Mouse (Mus musculus) gastrocnemius, adult 2 months (tissue): ENCODE measurements around the gene Prdm8. TPM values are rescaled to one million over a fixed set of nuclear protein-coding genes. Genes with fewer than 3 reads are reported as not detected.

Source experiments
- DNase-seq: peaks from one replicate; pipeline ENCODE4 v3.0.0; 2022
- H3K27ac ChIP-seq: fragments of 200-600 bp; 2 replicates; pipeline ENCODE4 v1.8.1; 2022; ENCODE audit warnings: mild to moderate bottlenecking
- H3K4me3 ChIP-seq: fragments of 200-600 bp; 2 replicates; pipeline ENCODE4 v1.8.1; 2022; ENCODE audit warnings: mild to moderate bottlenecking, moderate library complexity
- CTCF ChIP-seq: fragments of 200-600 bp; IDR thresholded peaks from 2 replicates; pipeline ENCODE4 v1.8.1; 2022; ENCODE audit warnings: antibody characterized with exemption, mild to moderate bottlenecking, moderate library complexity
- intact Hi-C: fragments of 180-260 bp; cut with DNase I; formaldehyde crosslinking; loops from one replicate; pipeline ENCODE4 v1.15.1; 2025
- long read RNA-seq, 2 experiments: library from polyadenylated mRNA; stranded (forward); transcript quantifications; one replicate each; pipeline ENCODE4 v2.0.0; 2021
- total RNA-seq, 2 experiments: library from RNA; stranded (reverse); gene quantifications; 2 replicates each; pipeline ENCODE4 v1.2.3; 2021

The Prdm8 gene
- 1 to 10 TPM in 1 of 2 experiments, under 1 TPM in 1; 0.73 to 1.4 TPM for total RNA-seq
- long read RNA-seq, experiment 1: 0 reads
- long read RNA-seq, experiment 2, partial matches to known transcripts: 0 of 2 reads
- long read RNA-seq, experiment 2, other reads (novel, unspliced or antisense): 2 of 2 reads

DNA sequence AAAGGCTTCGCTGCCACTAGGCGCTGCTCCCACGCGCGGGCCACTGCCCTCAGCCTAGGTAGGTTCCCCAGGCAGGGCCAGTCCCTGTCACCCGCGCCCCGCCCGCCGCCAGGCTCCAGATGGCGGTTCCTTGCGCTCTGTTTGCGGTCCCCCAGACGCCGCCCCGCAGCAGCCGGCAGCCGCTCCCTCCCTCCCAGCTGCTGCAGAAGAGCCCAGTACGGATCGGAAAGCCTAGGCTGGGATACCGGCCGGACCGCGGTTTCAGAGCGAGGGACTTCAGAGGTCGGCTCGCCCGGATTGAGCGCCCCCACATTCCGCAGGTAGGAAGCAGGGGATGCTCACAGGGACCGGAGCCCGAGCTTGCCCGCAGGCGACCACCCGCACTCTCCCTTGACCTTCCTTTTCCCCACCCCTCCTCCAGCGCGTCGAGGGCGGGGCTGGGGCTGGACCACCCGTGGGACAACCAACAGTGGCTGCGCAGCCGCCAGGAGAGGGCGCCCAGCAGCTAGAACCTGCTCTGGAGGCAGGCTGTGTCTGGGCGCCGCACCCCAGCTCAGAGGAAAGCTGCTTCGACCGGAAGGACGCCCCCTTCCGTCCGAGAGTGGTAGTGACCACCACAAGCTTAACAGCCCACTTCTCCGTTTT is at the start of gene Prdm8:
TSS of gene Prdm8 (plus strand) at position 19 of the 645 bp plus-strand sequence.
- peak within 1 kb of the TSS; percentile 80 for H3K4me3 ChIP-seq
- peak within 1 kb of the TSS; percentile 61 for H3K27ac ChIP-seq
- DNase-seq: peak; percentile 93
- TF ChIP-seq CTCF: peak; percentile 90
- intact Hi-C loops: loop anchor here (5.0 kb wide), 1 partner anchor 160 kb away; the partner anchor contains the start of gene Cfap299

DNA sequence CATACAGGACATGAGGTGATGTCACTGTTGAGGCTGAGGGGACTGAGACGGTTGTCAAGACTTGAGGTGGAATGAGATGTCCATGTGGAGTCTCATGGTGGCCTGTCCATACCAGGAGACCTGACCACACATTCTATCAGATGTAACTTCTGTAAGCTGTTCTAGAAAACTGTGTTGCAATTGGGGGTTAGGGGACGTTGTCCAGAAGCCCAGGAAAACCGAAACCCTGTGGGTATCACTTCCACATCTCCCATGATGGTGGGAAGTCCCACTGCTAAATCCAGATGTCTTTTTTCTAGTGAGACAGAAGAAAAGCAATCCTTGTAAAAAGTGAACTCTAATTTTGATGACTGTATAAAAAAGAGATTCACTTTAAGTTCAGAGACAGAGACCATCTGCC is 39.9 kb upstream of the Prdm8 start:
- H3K4me3 ChIP-seq: no peak overlapping the region
- no peak overlapping the region for H3K27ac ChIP-seq
- intact Hi-C loops: no loop called here
- no peak for DNase-seq
- no peak for TF ChIP-seq CTCF

DNA sequence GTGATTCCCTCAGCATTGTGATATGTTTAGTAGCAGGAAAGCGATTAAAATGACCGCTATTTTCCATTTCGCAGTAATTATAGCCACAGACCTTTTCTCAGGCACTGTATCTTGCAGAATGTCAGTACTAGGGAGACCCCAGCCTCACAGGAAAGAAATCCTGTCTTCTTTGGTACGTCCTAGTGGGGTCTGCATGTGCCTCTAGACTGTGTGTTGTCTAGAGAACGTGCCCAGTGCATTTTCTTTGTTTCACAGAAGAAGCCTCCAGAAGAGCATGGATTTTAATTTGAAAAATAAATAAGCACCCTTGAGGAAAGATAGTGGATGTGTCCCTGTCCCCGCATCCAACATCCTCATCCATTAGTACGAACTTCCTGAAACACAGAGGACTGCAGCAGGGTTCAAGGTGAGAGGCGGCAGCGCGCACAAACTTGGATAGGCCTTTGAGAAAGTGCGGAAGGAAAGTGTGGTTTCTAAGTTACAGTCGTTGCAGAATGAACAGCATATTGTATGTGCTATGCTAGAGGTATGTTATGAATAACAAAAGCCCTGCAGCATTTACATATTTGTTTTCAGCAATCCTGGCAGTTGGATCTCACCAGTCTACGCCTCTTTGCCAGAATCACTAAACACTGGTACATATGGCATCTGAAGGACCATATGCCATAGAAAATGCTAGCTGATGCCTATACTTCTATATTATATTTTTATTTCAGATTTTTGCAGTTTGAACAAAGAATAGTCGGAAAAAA is 28.3 kb upstream of the Prdm8 start:
- H3K27ac ChIP-seq: peak overlapping the region; percentile 51
- DNase-seq: no peak
- H3K4me3 ChIP-seq: peak overlapping the region; percentile 56
- TF ChIP-seq CTCF: no peak
- intact Hi-C loops: no loop called here

DNA sequence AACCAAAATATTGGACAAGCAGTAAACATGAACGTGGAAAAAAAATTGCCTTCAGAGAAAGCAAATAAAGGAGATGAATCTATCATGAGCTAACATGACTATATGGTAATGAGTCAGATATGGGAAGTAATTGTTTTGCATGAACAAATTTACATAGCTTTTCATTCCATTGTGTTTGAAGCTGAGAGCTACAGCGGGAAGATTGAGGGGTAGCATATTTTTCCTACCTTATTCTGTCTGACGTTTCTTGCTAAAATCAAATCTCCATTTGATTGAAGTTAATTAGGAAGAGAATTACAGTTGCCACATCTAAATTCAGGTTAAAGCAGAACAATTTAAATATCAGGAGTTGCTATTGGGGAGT is 27.7 kb upstream of the Prdm8 start:
- no peak overlapping the region for H3K27ac ChIP-seq
- intact Hi-C loops: no loop called here
- DNase-seq: no peak
- no peak overlapping the region for H3K4me3 ChIP-seq
- TF ChIP-seq CTCF: no peak

DNA sequence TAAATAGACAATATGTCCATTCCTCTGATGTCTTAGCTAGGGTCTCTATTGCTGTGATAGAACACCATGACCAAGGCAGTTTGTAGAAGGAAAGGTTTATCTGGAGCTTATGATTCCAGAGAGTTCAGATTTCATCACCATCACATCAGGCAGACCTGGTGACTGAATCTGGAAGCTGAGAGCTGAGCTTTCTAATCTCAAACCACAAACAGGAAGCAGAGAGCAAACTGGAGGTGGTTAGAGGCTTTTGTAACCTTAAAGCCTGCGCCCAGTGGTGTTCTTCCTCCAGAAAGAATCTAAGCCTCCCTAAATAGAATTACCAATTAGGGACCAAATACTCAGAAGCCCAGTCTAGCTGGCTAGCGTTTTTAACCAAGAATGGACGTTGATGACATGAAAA is 20.1 kb upstream of the Prdm8 start:
- no peak overlapping the region for H3K4me3 ChIP-seq
- TF ChIP-seq CTCF: no peak
- no peak for DNase-seq
- intact Hi-C loops: no loop called here
- no peak overlapping the region for H3K27ac ChIP-seq

DNA sequence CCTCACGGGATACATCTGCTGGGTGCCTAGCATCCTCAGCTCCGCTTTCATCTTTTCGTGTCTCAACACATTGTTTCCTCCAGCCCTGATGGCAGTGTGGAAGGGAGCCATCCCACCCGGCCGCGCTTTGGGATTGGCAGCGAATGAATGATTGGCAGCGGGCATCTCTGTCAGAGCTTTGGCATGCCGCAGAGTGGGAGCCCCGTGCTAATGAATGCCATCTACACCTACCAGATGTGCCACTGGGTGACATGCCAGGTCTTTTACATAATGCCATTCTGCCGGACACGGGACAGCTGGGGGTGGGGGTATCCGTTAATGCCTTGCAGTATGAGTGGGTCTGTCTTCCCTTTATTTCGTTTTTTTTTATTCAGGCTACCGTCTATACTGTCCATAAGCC is 882 bp upstream of the Prdm8 start:
- no peak for TF ChIP-seq CTCF
- DNase-seq: no peak
- intact Hi-C loops: loop anchor here (5.0 kb wide), 1 partner anchor 161 kb away; the partner anchor contains the start of gene Cfap299
- Histone ChIP-seq H3K4me3 (no peak overlapping the region), H3K27ac (no peak overlapping the region)

DNA sequence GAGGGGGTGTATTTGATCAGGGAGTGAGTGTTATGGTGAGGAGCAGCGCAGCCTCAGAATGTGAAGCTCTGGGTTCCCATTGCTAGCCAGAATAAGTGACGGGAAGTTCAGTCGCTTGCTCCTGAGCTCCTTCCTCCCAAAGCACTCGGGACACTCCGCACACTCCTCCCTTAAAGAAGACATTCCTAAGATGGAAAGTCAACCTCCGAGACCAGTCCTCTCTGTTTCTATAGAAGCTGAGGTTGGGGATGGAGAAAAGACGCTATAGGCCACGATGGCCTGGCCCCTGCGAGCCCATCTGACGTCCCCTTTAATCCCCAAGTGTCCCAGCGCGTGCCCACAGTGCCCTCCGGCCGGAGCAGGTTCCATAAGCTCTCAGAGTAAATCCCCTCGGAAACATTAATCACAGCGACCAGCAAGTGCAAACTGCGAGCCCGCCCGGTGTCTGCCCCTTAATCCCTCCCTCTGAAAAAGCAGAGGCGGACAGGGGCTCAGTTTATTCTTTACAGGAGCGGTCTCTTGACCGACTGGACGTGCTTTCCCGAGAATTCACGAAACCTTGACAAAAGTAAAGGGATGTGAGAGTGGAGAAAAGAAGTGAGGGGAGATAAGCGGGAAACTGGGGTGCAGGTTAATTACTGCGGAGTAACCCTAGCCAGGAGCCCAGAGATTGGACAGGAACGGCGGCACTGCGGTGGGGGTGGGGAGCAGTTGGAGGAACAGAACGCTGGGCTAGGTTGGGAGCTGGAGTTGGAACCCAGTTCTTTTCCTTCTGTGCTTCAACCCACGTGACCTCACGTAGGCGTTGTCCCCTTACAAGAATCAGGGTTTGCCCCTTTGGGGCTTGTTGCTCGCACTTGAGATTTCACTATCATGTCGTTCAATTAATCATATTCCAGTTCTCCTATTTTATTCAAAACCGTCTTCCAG is 1.6 kb downstream of the Prdm8 start:
- intact Hi-C loops: loop anchor here (5.0 kb wide), 1 partner anchor 159 kb away; the partner anchor contains the start of gene Cfap299
- Histone ChIP-seq H3K27ac (peak overlapping the region; percentile 61), H3K4me3 (peak overlapping the region; percentile 80)
- TF ChIP-seq CTCF: no peak
- DNase-seq: peak; percentile 43

DNA sequence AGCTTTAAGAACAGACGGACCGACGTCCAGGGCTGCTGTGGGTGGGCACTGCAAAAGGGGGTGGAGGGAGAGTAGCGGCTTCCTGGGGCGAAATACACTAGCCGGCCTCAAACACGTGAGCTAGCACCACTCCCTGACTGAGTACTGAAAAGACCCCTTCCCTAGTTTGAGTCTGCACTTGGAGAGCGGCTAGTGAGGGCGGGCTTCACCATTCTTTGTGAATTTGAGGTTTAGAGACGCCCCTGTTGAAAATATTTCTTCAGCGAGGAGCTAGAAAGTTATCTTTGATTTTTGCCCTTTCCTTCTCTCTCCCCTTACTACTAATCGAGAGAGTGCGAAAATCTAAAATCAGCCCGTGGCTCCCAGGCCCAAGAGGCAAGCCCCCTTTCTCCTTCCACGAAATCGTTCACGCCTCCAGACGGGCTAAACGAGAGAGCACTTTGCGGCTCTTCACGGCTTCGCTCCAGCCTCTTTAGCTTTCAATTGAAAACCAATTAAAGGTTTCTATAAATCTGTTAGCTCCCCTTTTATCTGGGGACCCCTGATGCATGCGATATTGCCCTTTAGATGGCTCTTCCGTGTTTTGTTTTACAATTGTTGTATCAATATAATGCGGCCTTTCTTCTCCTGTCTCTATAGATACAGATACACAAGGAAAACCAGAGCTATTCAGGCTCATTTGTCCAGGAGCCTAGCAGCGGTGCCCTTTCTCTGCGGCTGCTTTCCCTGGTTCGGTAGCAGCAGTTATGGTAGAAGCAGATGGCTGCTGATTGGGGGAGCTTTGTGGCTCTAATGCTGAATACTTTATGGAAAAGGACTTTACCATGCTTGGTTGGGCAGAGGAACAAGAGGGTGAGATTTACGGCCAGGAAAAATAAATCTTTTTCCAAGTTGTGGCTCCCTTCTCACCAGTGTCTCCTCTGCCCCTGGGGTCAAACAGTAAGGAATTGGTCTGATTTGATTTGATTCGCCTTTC is 2.7 kb downstream of the Prdm8 start:
- H3K27ac ChIP-seq: no peak overlapping the region
- DNase-seq: no peak
- H3K4me3 ChIP-seq: peak overlapping the region; percentile 80
- TF ChIP-seq CTCF: no peak
- intact Hi-C loops: loop anchor here (5.0 kb wide), 1 partner anchor 158 kb away; the partner anchor contains the start of gene Cfap299

DNA sequence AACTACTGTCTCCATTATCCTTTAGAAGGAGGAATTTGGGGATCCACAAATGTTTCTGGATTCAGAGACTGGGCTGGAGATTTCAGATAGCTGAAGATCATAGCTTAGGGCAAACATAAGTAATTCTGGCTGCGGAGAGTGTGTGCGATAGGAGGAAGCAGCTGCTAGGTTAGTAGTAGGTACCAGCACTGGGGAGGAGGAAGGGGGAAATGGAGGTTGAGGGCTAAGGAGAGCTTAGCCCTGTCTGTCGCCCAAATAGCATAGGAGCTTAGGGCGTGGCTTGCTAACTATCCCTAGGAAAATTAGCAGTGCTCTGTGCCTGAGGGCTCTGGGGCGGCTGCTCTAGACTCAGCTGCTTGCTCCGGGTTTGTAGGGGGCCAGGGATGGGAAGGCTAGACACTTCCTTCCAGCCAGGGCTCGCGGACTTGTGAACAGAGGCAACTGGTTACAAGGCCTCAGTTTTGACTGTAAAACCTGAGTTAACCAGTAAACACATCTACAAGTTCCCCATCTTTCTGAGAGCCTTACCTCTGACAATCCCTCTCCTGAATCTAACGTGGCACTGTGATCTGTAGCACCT is 4.7 kb downstream of the Prdm8 start:
- Histone ChIP-seq H3K4me3 (no peak overlapping the region), H3K27ac (no peak overlapping the region)
- intact Hi-C loops: no loop called here
- TF ChIP-seq CTCF: no peak
- no peak for DNase-seq

DNA sequence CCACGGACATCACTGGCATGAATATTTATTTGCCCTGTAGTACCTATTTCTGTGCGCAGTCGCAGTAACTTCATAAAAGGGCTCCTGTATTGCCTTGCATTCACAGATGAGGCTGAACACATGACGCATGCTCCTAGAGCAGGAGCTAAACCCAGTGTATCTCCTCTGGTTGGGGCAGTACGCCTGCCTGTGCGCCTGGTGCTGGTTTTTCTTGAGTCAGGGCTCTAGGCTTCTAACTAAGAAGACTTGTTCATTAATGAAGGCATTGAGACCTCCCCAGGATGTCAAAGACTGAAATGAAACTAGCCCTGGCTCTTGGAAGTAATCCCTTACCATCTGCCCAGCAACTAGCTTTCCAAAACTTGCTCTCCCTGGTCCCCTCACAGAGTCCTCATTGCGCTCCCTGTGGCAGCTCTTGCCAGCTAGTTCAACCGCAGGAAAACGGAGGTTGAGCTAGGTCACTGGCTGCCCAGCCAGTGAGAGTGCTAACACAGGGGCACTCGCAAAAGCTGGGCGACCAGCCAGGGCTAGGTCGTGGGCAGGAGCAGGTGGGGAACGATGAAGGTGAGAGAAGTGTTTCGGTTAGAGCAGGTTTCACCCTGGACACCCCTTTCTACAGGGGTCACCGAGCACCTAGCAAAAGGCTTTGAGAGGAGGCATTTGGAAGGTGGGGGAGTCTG is 5.6 kb downstream of the Prdm8 start:
- no peak overlapping the region for H3K4me3 ChIP-seq
- no peak overlapping the region for H3K27ac ChIP-seq
- intact Hi-C loops: no loop called here
- TF ChIP-seq CTCF: no peak
- DNase-seq: no peak
